Mouse (Mus musculus): ENCODE results near the gene Hspa13.

GRCm38 (mm10) chr16:75767250-75768002, 522 bp upstream of the Hspa13 start:
- TF ChIP-seq TAL1 (IDR thresholded peaks at IDR 0.05; ENCODE audit: low read length): no peak
- TF ChIP-seq GATA1 (IDR thresholded peaks at IDR 0.05; ENCODE audit: low read length): no peak

All from erythroblast, embryonic 14.5 days (primary cell).